Mouse (Mus musculus): ENCODE measurements around the gene Lrp6.
A peak's percentile ranks its signal among the peaks of the same experiment; 100 is the strongest.

Lrp6 gene

DNA sequence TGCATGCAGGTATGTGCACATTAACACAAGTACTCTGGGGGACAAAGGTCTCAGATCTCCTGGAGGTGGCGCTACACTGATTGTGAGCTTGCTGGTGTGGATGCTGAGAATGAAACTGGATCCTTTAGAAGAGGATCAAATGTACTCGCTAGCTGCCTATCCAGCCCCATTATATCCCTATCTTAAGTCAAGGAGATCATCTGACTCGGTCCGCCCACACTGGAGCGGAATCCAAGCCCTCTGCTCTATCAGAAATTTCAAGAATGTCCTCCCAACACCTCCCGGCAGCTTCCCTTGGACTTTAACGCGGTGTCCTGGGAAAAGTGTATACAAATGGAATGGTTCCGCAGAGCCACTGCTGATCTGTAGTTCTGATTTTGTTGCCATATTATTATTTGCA, 77.1 kb downstream of the Lrp6 start:
- no peak for DNase-seq (ENCODE audit: low read depth)

DNA sequence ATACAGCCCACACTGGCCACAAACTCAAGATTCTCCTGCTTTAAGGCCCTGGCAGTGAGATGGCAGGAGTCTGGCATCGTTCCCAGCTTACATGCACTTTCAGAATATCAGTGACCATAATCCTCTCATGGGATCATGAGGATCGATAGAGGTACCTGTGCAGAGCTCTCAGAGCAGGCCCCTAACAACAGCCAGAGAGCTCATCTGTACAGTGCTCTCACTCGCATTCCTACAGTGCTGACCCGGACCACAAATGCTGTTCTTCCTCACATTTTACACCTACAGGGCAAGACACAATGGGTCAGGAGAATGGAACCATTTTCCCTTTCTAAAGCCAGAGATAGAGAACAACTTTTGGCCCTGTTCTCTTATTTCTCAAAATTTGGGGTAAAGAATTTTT, 77.6 kb downstream of the Lrp6 start:
- DNase-seq (ENCODE audit: low read depth): no peak

DNA sequence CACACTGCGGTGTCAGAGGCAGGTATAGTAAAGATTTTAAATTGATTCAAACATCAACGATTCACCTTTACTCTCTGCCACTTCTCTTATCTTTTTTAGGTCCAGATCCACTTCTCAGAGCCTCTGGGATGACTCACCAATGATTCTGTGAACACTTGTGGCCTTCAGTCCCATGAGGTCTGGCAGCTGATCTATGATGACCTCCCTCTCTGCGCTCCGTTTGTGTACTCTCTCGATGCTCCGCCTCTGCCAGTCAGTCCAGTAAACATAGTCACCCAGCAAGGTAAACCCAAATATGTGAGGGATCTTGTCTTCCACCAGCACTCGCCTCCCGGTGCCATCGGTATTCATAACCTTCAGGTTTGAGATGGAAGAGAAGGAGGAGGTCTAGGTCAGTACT, 80.4 kb downstream of the Lrp6 start:
- no peak for DNase-seq (ENCODE audit: low read depth)

DNA sequence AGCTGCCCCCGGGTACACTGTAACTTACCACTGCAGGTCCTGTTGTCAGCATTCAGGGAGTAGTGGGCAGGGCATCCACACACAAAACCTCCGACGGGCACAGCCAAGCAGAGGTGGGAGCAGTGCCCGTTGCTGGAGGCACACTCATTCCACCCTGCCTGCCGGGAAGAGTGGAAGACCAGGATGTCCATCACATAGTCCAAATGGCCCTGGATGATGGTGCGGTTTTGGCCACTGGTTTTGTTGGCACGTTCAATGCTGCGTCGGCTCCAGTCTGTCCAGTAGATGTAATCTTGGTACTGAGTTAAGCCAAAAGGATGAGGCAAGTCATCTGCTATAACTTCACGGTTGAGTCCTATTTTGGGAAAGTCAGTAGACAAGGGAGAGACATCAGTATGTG, 87.3 kb downstream of the Lrp6 start:
- no peak for DNase-seq (ENCODE audit: low read depth)

DNA sequence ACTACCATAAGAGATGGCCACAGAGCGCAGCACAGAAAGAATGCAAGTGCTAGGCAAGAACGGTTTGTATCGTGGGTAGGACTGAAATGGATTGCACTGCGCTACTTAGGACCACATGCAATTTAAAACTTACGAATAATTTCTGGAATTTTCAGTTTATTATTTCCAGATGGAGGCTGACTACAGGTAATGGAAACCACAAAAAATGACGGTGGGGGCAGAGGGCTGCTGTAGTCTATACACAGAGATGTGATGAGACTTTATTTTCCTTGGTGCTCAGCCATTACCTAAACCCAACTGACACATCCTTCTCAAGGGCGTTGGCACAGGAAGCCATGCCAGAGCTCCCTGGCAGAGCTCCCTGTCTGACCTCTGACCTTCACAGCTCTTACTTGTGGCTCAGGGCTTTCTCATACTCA, 93.6 kb downstream of the Lrp6 start:
- DNase-seq (ENCODE audit: low read depth): peak; percentile 83

DNA sequence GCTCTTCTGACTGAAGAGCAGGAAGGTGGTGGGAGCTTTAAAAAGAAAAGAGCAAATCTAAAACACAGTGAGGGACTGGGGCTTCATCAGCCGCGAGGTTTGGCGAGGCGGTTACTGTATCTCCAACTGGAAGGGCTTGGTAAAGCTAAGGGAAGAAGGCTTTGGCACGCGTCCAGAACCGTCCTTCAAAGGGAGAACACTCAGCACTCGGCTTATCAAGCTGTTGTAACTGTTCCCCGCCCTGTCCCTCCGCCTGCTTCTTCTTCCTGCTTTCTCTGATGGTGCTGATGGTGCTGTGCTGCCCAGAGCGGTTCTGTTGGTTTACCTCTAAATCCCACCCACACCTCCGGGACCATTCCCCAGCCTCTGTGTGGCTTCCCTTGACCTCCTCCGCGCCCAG, 95.9 kb downstream of the Lrp6 start:
- peak; percentile 56 for DNase-seq (ENCODE audit: low read depth)

DNA sequence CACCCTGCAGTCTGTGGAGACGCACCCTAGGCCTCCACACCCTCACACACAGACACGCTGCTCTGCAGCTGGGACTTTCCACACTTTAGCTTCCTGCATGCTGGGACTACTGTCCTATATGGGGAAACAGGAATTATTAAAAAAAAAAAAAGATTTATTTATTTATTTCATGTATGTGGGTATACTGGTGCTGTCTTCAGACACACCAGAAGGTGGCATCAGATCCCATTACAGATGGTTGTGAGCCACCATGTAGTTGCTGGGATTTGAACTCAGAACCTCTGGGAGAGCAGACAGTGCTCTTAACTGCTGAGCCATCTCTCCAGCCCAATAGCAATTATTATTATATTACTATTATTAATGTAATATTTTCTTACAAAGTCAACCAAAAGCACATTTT, 97.5 kb downstream of the Lrp6 start:
- no peak for DNase-seq (ENCODE audit: low read depth)

DNA sequence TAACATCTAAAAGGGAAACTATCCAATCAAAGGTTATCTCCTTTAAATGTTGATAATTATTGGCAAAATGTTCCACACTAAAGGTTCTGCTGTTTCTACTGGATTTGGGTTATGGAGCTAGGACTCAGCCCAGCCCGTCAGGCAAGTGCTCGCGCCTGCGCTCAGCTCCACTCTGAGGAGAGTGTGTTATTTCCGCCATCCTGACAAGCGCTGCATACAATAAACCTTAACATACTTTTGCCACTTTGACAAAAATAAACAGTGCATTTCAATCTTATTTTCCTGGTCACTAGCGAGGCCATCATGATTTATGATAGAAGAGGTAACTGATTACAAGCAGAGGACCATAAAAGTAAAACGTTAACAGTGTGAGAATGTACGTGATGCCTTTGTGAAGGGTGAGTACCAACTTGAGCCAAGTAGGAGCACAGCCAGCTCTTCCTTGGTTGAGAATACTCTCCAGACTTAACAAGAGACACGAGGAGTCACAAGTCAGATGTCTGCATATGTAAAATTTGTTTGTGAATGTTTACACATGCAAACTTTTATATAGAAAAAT, 100.0 kb downstream of the Lrp6 start:
- no peak for DNase-seq (ENCODE audit: low read depth)

DNA sequence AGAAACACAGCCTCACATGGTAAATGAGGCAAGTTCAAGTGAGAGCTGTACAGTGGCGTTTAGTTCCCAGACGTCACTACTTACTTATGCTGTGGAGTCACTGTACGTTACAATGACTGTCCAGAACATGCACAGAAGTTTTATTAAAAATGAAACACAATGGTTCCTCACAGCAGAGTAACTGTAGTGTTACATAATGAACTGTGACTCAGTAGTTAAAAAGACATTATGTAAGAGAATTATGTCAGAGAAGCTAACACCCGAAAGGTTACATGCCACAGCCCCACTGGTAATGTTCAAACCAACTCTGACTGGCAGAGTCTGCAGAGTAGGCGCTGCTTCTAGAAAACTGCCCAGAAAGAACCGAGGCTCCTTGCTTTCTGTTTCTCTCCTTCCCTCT, 105.6 kb downstream of the Lrp6 start:
- DNase-seq (ENCODE audit: low read depth): no peak

DNA sequence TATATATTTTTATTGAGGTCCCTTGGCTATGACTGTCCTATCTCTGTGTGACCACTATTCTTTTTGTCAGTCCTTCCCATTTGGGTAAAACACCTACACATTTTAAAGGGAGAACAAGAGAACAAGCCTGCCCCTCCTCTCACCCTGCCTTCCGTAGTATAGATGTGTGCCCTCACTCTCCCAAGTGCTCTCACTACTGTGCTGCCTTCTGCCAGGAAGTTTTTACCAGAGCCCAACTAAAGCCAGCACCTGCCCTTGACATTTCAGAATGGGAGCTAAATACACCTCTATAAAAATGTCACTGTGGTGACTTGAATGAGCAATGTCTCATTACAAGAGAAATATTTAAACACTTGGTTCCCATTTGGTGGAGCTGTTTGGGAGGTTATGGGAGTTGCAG, 108.4 kb downstream of the Lrp6 start:
- no peak for DNase-seq (ENCODE audit: low read depth)

DNA sequence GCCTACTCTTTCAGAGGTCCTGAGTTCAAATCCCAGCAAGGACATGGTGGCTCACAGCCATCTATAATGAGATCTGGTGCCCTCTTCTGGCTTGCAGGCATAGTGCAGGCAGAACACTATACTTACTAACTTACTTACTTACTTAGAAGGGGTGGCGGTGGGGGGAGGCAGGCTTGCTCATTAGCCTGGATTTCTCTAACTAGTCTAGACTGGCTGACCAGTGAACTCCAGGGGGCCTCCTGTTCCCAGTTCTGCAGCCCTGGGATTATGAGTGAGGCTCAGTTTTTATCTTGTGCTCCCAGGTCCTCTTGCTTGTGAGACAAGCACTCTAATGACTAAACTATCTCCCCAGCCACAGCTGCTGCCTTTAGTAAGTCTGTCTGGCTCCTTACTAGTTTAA, 112.7 kb downstream of the Lrp6 start:
- peak; percentile 51 for DNase-seq (ENCODE audit: low read depth)

DNA sequence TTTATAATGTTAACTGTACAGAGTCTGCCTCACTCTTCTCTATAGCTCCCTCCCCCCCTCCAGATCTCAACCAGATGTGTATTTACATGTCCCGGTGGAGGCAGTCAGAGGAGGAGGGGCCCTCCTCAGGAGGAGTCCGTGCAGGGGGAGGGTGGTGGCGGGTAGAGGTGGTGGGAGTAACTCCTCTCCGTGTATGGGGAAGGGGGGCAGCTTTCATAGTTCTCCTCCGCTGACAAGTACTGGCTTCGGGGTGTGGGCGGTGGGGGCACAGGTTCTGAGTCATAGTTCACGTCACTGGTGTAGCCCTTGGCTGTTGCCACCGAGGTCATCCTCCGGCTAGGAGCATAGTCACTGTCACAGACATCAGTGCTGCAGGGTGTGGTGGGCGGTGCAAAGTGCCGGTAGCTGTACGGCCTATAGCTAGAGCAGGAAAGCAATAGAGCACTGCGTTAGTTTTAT, 116.1 kb downstream of the Lrp6 start:
- DNase-seq (ENCODE audit: low read depth): peak; percentile 68

DNA sequence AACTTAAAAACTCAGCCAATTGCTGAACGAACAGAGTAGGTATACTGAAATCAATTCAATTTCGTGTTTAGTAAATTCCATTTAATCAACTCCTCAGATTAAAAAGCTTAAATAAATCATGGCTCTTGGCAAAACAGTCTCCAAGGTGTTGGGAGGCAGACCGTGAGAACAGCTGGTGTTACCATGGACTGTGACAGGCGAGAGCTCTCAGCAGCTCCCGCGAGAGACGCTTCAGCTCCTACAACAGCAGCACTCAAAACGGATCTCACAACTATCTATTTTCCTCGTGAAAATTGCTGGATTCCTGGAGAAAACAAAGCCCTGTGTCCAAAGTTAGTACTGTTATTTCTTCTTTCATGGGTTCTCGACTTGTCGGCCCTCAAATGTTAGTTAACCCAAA, 116.8 kb downstream of the Lrp6 start:
- no peak for DNase-seq (ENCODE audit: low read depth)

DNA sequence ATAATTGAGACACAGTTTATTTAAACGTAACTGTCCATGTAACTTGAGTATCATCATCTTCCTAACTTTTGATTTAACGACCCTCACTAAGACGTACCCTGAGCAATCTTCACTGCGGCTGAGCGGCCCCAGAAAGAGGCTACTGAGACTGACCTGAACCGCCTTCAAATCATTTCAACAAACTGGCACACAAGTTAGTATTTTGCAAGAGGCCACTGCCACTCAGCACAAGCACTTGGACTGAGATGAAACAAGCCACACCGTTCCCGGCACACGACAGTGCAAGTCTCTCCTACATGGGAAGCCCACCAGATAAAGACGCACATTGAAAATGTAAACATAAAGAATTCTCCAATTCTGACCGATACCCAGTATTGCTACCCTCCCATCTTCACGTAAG, 118.3 kb downstream of the Lrp6 start:
- DNase-seq (ENCODE audit: low read depth): no peak

DNA sequence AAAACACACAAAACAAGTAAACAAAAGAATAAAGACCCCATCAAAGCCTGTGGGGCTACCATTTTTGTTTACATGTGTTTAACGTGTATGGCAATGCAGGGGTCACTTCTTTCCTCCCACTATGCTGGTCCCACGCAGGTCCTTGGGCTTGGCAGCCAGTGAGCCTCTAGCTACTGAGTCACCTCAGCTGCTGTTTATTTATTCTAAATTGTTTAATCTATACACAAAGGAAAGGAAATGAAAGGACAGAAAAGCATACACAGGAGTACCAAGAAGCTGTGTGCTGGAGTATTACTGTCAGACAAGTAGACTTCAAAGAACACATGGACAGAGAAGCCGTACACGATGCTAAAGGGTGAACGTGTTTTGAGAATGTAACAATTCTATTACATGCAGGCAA, 122.8 kb downstream of the Lrp6 start:
- DNase-seq (ENCODE audit: low read depth): no peak

DNA sequence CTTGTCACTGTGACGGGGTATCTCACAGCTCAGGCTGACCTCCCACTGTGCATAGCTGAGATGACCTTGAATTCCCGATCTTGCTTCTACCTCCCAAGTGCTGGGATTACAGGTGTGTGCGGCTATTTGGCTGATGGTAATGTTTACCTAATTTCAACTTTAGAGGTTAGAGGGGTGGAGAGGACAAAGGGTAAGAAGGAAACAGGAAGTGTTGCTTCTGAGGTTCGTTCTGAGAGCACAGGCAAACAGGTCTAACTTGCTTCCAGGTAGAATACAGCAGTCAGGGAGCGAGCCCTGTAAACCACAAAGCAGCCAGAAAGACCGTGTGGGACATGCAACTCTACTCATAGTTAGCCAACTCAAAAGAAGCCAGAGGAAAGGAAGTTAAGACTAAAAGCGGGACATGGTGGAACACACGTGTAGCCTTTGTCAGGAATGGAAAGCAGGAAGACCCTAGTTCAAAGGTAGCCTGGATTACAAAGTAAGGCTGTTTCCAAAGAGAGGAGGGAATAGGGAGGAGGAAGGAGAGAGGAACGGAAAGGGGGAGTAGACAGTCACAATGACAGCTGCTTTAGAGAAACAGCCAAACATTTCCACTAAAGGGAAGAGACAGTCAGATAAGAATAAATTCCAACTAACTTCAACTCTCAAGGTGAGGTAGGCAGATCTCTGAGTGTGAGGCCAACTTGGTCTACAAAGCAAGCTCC, 123.4 kb downstream of the Lrp6 start:
- DNase-seq (ENCODE audit: low read depth): no peak

DNA sequence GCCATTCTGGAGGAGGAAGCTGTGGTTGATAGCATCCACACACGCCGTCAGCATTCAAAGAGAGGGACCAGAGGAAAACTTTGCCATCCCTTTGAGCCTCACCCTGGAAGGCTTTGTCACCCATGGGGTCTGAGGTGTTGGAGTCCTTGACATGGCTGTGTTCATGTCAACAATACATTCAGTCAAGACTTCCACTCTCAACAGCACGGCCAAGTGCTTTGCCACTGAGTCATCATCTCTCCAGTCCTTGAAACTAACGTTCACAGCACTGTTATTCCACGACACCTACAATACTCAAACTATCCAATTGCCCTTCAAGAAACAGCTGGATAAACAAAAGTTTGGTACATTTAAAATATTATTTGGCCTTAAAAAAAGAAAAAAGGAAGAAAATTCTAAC, 124.5 kb downstream of the Lrp6 start:
- no peak for DNase-seq (ENCODE audit: low read depth)

DNA sequence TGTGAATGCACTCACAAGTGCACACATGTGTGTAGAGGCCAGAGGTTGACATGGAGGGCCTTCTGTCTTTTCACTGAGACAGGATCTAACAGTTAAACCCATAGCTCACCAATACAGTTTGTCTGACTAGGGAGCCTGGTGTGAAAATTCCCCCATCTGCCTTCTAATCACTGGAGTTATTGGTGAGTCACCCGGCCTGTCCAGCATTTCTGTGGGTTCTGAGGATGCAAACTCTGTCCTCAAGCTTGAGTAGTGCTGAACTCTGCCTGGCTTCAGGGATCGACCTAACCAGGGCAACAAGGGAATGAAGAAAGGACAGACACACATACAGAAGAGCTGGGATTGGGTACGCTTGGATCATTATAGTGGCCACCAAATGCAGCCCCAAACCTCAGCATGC, 125.0 kb downstream of the Lrp6 start:
- DNase-seq (ENCODE audit: low read depth): peak; percentile 76

DNA sequence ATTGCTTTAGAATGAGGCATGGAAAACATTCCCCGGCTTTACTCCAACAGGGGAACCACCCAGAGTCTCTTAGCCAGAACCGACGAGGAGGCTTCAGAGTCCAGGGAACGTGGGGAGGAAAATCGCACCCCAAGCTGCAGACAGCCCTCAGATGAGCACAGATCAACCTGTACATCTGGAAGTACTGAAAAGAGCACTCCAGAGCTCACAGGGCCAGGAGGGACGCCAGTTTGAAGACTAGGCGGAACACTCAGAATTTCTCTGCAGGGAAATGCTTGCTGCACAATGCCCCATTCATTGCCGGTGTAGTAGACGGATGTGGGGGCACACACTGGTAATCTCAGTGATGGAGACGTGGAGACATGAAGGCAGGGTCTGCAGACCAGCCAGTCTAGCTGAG, 126.7 kb downstream of the Lrp6 start:
- no peak for DNase-seq (ENCODE audit: low read depth)

DNA sequence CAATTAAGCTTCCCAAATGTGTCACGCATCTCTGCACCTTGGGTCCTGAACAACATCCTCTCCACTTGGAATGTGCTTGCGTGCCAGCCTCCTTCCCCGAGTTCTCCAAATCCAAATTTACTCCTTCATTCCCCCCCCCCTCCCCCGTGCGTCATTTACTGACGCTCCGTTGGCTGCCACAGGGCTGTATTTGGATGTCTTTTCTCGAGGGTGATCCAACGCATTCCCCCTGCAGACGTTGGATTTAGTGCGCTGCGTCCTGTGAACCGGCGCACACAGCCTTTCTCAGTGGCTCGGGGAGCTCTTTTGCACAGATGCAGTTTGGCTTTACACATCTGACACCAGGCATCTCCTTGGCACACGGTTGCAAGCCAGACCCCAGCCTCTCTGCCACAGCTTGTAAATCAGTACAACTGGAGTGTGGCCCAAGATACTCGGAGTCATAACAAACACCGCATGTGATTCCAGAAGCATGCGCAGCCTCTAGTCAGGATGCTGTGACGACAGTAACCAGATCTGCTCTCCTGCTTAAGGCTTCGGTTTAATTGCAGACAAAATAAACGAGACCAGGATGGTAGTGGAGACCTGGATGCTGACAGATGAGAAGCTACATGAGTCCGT, 127.3 kb downstream of the Lrp6 start:
- peak; percentile 91 for DNase-seq (ENCODE audit: low read depth)

DNA sequence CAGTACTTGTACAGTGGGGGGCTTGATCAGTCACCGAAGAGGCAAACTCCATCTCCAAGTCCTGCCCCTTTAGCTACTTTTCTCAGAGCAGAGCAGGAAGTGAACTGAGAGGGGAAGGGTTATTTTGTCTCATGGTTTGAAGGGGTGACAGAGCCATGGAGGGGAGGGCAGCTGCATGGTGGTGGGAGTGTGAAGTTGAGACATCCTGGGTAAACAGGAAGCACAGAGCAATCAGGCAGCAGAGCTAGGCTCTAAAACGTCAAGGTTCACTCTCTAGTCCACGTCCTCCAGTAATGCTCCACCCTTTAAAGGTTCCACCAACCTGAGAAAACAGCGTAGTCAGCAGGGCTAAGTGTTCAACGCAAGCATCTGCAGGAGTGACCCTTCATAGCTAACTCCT, 129.8 kb downstream of the Lrp6 start:
- no peak for DNase-seq (ENCODE audit: low read depth)

DNA sequence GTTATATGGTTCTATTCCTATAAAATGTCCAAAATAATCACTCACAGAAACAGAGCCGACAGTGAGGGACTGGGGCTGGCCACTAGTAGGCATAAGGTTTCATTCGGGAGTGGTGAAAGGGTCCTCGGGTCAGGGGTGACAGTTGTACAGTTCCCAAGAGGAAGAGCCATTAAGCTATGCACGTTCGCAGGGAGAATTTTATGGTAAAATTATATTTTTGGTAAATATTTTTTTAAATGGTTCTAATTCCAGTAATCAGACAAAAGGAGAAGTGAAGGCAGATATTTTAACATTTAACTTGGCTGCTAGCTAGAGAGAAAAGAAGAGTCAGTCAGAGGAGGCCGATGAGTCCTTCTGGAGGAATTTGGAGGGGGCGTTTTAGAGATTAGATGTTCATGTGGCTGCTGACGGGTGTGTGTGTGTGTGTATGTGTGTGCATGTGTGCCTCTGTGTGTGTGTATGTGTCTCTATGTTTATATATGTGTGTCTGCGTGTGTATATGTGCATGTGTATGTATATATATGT, 131.8 kb downstream of the Lrp6 start:
- DNase-seq (ENCODE audit: low read depth): peak; percentile 51

DNA sequence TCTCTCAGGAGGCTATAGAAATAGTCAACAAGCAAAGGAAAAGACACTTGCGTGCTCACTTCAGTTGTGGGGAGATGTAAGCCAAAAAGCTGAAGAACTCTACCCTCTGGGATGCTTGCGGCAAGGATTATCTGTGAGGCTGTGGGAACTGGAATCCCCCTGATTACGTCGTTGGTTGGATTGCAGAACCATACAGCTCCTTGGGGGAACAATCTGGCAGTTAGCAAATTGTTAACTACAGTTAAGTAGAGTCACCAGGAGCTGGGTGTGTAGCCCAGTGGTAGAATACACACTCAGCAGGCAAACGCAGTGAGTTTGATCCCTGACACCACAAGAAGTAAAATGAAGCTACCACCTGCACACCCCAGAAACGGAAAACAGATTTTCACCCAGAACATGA, 132.7 kb downstream of the Lrp6 start:
- DNase-seq (ENCODE audit: low read depth): peak; percentile 61

DNA sequence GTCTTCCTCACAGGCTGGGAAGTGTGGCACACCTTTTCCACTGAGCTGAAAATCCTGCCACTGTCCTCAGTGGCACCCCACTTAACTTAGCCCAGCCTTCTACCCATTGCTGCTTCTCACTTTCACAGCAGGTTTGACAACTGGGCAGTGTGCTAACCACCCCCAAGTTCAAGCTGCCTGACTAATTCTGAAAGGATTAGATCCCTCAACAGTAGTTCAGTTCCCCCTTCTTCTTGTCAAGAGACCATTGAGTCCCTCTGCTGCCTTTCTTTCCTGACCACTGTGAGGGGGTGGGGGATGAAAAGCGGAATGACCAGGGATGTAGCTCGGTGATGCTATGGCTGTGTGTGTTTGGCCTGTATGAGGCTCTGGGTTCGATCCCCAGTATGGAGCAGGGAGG, 133.5 kb downstream of the Lrp6 start:
- DNase-seq (ENCODE audit: low read depth): no peak

All from NIH3T3 (cell line).